Mouse (Mus musculus): ENCODE measurements around the gene Abhd12. TPM values are rescaled to one million over a fixed set of nuclear protein-coding genes. Genes with fewer than 3 reads are reported as not detected.

The Abhd12 gene
- polyA plus RNA-seq, 1 experiment from 2014 or later = 43.2 TPM

DNA sequence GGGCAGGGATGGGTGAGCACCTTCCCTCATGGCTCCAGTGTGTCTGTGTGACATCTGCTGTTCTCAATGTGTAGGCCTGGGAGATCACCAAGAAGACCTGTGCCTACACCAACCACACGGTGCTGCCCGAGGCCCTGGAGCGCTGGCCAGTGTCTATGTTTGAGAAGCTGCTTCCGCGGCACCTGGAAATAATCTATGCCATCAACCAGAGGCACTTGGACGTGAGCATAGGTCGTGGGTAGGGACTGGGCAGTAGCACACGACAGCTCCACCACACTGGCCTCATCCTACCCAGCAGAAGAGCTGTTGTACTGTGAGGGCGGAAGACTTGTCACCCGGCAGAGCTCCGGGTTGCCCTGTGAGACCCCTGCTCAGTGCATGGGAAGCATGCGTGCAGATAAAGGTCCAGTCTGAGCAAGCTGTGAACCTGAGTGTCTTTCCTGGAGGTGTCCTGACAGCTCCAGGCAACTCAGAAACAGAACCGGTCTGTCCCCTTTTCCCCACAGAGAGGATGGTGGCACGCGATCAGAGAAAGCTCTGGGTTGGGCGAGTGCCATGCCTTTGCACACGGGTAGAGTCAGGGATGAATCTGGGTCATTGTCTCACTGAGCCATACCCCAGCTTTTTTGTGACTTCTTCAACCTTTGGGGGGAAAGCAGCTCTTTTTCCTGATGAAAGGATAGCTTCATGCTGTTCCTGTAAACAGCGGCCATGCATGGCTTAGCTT is 87.7 kb downstream of the Abhd12 start:
- Histone ChIP-seq H3K27ac (ENCODE audit: low read length) (no peak overlapping the region), H3K4me2 (ENCODE audit: low read depth, low read length) (no peak overlapping the region), H3K36me3 (ENCODE audit: control insufficient read depth, insufficient read depth) (peaks cover 87% of the 10 kb centered on the region), H3K9ac (ENCODE audit: low read length) (no peak overlapping the region), H3K4me1 (ENCODE audit: control insufficient read depth, insufficient read depth, low read length) (no peaks in the 10 kb centered on the region), H3K27me3 (ENCODE audit: control insufficient read depth, insufficient read depth, low read length) (no peaks in the 10 kb centered on the region), H3K9me3 (replicated peaks; ENCODE audit: control insufficient read depth, low read length) (no peaks in the 10 kb centered on the region), H3K4me3 (ENCODE audit: low read length) (no peak overlapping the region)
- ATAC-seq (replicated peaks; ENCODE audit: extremely low read depth, insufficient read depth, low FRiP score) = no peak
- 87% methylated on average over 18 of the region's 18 CpGs for WGBS

DNA sequence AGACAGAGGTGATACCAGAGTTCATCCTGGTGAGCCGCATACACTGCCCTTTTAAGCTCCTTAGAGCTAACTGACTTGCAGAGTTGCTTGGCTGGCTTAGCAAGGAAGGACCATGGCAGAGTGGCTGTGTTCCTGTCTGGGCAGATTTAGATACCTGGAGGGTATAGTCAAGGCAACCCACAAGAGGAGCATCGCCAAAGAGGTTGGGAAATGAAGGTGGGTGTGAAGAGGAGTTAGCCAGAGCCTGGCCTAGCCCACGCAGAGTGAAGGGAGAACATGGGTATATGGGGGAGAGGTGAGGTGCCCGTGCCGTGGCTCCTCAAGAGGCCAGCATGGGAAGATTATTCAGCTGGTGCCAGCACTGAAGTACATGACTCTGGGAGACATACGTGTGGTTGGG is 91.7 kb downstream of the Abhd12 start:
- Histone ChIP-seq H3K4me2 (ENCODE audit: low read depth, low read length) (no peak overlapping the region), H3K36me3 (ENCODE audit: control insufficient read depth, insufficient read depth) (peaks cover 93% of the 10 kb centered on the region), H3K4me1 (ENCODE audit: control insufficient read depth, insufficient read depth, low read length) (no peaks in the 10 kb centered on the region), H3K9me3 (replicated peaks; ENCODE audit: control insufficient read depth, low read length) (no peaks in the 10 kb centered on the region), H3K27me3 (ENCODE audit: control insufficient read depth, insufficient read depth, low read length) (no peaks in the 10 kb centered on the region), H3K4me3 (ENCODE audit: low read length) (no peak overlapping the region), H3K9ac (ENCODE audit: low read length) (no peak overlapping the region), H3K27ac (ENCODE audit: low read length) (no peak overlapping the region)
- no peak for ATAC-seq (replicated peaks; ENCODE audit: extremely low read depth, insufficient read depth, low FRiP score)
- WGBS = 92% methylated on average over 6 of the region's 6 CpGs

DNA sequence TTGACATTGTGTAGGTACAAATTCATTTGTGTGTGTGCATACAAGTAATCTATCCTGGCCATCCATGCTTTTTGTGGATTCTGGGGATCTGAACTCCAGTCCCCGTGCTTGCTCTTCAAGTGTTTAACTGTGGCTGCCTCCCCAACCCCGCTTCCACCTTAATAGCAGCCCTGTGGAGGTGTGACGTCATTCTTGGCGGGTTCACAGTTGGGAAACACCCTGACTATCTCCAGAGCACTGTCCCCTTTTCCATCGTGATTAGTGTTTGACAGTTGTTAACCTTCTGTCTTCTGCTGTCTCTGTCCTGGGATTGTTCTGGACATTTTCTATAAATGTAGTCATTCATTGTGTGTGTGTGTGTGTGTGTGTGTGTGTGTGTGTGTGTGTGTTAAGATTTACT is 93.9 kb downstream of the Abhd12 start:
- Histone ChIP-seq H3K36me3 (ENCODE audit: control insufficient read depth, insufficient read depth) (peaks cover 89% of the 10 kb centered on the region), H3K9me3 (replicated peaks; ENCODE audit: control insufficient read depth, low read length) (no peaks in the 10 kb centered on the region), H3K4me1 (ENCODE audit: control insufficient read depth, insufficient read depth, low read length) (no peaks in the 10 kb centered on the region), H3K4me2 (ENCODE audit: low read depth, low read length) (no peak overlapping the region), H3K9ac (ENCODE audit: low read length) (no peak overlapping the region), H3K27ac (ENCODE audit: low read length) (no peak overlapping the region), H3K27me3 (ENCODE audit: control insufficient read depth, insufficient read depth, low read length) (no peaks in the 10 kb centered on the region), H3K4me3 (ENCODE audit: low read length) (no peak overlapping the region)
- ATAC-seq (replicated peaks; ENCODE audit: extremely low read depth, insufficient read depth, low FRiP score) = no peak
- WGBS = 57% methylated on average over 5 of the region's 5 CpGs

DNA sequence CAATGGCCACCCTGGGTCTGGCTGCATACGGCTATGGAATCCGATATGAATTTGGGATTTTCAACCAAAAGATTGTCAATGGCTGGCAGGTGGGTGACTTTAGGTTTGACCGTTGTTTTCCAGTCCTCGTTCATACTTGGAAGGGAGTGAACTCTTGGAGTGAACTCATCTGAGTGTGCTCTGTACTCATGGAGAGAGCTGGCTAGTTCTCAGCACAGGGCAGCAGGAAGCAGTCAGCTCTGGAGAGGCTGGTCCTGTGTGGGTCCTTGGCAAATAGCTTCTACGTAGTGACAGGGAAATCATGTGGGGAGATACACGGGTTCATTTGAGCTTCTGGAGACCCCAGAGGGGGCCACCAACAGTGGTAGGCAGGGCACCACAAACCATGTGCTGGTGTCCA is 95.7 kb downstream of the Abhd12 start:
- H3K9ac ChIP-seq (ENCODE audit: low read length) = no peak overlapping the region
- H3K4me3 ChIP-seq (ENCODE audit: low read length) = no peak overlapping the region
- no peak overlapping the region for H3K4me2 ChIP-seq (ENCODE audit: low read depth, low read length)
- ATAC-seq (replicated peaks; ENCODE audit: extremely low read depth, insufficient read depth, low FRiP score) = no peak
- H3K27me3 ChIP-seq (ENCODE audit: control insufficient read depth, insufficient read depth, low read length) = no peaks in the 10 kb centered on the region
- peaks cover 87% of the 10 kb centered on the region for H3K36me3 ChIP-seq (ENCODE audit: control insufficient read depth, insufficient read depth)
- no peaks in the 10 kb centered on the region for H3K9me3 ChIP-seq (replicated peaks; ENCODE audit: control insufficient read depth, low read length)
- 92% methylated on average over 6 of the region's 6 CpGs for WGBS
- H3K4me1 ChIP-seq (ENCODE audit: control insufficient read depth, insufficient read depth, low read length) = no peaks in the 10 kb centered on the region
- H3K27ac ChIP-seq (ENCODE audit: low read length) = no peak overlapping the region

DNA sequence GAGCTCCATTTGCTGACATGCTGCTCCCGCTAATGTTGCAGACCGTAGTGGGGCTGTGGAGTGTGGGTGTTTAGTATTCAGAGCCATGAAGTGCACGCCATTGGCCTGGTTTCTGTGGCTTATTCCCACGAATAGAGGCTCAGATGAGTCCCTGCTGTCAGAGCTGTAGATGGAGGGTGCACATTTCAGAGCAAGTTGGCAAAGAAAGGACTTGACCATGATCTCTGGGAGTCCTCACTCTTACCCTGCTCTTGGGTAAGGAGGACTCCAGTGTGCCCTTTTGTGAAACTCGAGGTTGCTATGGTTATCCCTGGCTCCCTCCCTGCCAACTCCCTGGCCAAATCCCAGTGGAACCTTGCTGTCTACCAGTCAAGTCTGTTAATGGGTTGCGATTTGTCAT is 96.2 kb downstream of the Abhd12 start:
- no peaks in the 10 kb centered on the region for H3K4me1 ChIP-seq (ENCODE audit: control insufficient read depth, insufficient read depth, low read length)
- no peak overlapping the region for H3K4me2 ChIP-seq (ENCODE audit: low read depth, low read length)
- 83% methylated on average over 6 of the region's 6 CpGs for WGBS
- H3K9ac ChIP-seq (ENCODE audit: low read length) = no peak overlapping the region
- no peak overlapping the region for H3K27ac ChIP-seq (ENCODE audit: low read length)
- H3K4me3 ChIP-seq (ENCODE audit: low read length) = no peak overlapping the region
- ATAC-seq (replicated peaks; ENCODE audit: extremely low read depth, insufficient read depth, low FRiP score) = no peak
- H3K9me3 ChIP-seq (replicated peaks; ENCODE audit: control insufficient read depth, low read length) = no peaks in the 10 kb centered on the region
- H3K27me3 ChIP-seq (ENCODE audit: control insufficient read depth, insufficient read depth, low read length) = no peaks in the 10 kb centered on the region
- H3K36me3 ChIP-seq (ENCODE audit: control insufficient read depth, insufficient read depth) = peaks cover 85% of the 10 kb centered on the region

DNA sequence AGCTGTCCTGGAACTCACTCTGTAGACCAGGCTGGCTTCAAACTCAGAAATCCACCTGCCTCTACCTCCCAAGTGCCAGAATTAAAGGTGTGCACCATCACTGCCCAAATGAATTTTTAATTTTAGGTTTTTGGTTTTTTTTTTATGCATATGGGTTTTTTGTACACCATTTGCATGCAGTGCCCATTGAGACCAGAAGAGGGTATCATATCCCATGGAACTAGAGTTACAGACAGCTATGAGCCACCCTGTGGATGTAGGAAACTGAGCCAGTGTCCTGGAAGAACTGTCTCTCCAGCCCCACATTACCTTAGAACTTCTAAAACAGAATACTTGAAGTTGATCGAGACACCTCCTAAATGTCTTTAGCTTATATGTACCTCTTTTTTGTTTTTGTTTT is 101.5 kb downstream of the Abhd12 start:
- Histone ChIP-seq H3K9ac (ENCODE audit: low read length) (no peak overlapping the region), H3K27ac (ENCODE audit: low read length) (no peak overlapping the region), H3K4me3 (ENCODE audit: low read length) (no peak overlapping the region), H3K27me3 (ENCODE audit: control insufficient read depth, insufficient read depth, low read length) (no peaks in the 10 kb centered on the region), H3K4me1 (ENCODE audit: control insufficient read depth, insufficient read depth, low read length) (peaks cover 7% of the 10 kb centered on the region), H3K4me2 (ENCODE audit: low read depth, low read length) (no peak overlapping the region), H3K9me3 (replicated peaks; ENCODE audit: control insufficient read depth, low read length) (no peaks in the 10 kb centered on the region), H3K36me3 (ENCODE audit: control insufficient read depth, insufficient read depth) (peaks cover 60% of the 10 kb centered on the region)
- no peak for ATAC-seq (replicated peaks; ENCODE audit: extremely low read depth, insufficient read depth, low FRiP score)
- 90% methylated on average over 1 of the region's 1 CpGs for WGBS

DNA sequence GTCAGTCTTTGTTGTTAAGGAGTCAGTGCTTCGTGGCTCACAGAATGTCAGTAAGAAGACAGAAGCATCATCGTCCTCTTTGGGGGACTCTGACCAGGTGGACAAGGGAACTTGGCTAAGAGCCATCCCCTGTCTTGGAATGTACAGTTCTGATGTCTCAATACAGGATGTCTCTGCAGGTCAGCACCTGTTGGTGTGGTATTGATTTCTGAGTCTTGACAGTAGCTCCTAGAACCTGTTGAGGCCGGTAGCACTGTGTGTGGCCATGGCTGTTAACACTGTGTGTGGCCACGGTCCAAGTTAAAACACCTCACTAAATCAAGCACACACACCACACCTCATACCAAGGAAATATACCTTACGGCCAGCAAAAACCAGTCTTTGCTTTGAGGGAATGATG is 103.9 kb downstream of the Abhd12 start:
- no peak overlapping the region for H3K27ac ChIP-seq (ENCODE audit: low read length)
- ATAC-seq (replicated peaks; ENCODE audit: extremely low read depth, insufficient read depth, low FRiP score) = no peak
- WGBS = 91% methylated on average over 5 of the region's 5 CpGs

DNA sequence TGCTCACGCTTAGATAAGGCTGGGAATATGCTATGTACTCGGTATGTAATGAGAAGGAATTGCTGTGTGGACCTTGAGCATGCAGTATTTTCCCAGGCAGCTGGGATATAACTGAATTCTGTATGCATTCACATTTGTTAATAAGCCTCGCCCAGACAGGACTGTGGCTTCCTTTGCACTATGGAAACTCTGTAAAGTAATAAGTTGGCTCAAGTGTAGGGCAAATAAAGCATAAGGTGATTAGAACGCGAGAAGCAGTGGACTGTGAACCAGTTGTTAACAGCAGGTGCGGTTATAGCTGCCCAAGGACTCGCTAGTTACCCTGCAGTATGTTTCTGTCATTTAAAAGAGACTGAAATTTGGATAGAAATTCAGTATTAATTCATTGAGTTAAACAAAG is 106.5 kb downstream of the Abhd12 start:
- peaks cover 10% of the 10 kb centered on the region for H3K4me1 ChIP-seq (ENCODE audit: control insufficient read depth, insufficient read depth, low read length)
- no peaks in the 10 kb centered on the region for H3K9me3 ChIP-seq (replicated peaks; ENCODE audit: control insufficient read depth, low read length)
- H3K9ac ChIP-seq (ENCODE audit: low read length) = no peak overlapping the region
- H3K36me3 ChIP-seq (ENCODE audit: control insufficient read depth, insufficient read depth) = peaks cover 60% of the 10 kb centered on the region
- ATAC-seq (replicated peaks; ENCODE audit: extremely low read depth, insufficient read depth, low FRiP score) = no peak
- WGBS = 64% methylated on average over 7 of the region's 7 CpGs
- H3K4me2 ChIP-seq (ENCODE audit: low read depth, low read length) = peak overlapping the region; percentile 20; the same call in 1 of the 2 replicates
- H3K27ac ChIP-seq (ENCODE audit: low read length) = 0 out of 2 replicates have a peak overlapping the region, but pooled peaks have one; percentile 25
- H3K4me3 ChIP-seq (ENCODE audit: low read length) = no peak overlapping the region
- no peaks in the 10 kb centered on the region for H3K27me3 ChIP-seq (ENCODE audit: control insufficient read depth, insufficient read depth, low read length)

More for the DNA sequence above, 103.9 kb downstream of the Abhd12 start:
- no peaks in the 10 kb centered on the region for H3K9me3 ChIP-seq (replicated peaks; ENCODE audit: control insufficient read depth, low read length)
- H3K36me3 ChIP-seq (ENCODE audit: control insufficient read depth, insufficient read depth) = peaks cover 57% of the 10 kb centered on the region
- H3K4me1 ChIP-seq (ENCODE audit: control insufficient read depth, insufficient read depth, low read length) = peaks cover 10% of the 10 kb centered on the region
- no peak overlapping the region for H3K4me3 ChIP-seq (ENCODE audit: low read length)
- no peaks in the 10 kb centered on the region for H3K27me3 ChIP-seq (ENCODE audit: control insufficient read depth, insufficient read depth, low read length)
- H3K9ac ChIP-seq (ENCODE audit: low read length) = no peak overlapping the region
- no peak overlapping the region for H3K4me2 ChIP-seq (ENCODE audit: low read depth, low read length)

DNA sequence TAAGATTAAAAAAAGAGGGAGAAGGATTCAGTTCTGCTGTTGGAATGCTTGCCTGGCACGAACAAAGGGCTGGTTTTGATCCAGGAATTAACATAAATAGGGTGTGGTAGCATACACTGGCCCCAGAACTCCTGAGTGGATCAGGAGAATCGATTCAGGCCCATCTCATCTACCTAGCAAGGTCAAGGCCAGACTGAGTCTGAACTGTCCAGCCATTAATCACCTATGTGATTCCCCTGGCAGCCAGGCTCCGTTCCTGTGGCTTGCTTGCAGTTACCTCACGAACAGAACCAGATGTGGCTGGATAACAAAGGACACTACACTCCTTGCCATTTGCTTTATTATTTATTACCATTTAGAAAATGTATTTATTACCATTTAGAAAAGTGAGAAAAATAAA is 111.2 kb downstream of the Abhd12 start:
- peaks cover 56% of the 10 kb centered on the region for H3K36me3 ChIP-seq (ENCODE audit: control insufficient read depth, insufficient read depth)
- H3K4me2 ChIP-seq (ENCODE audit: low read depth, low read length) = no peak overlapping the region
- no peak overlapping the region for H3K9ac ChIP-seq (ENCODE audit: low read length)
- no peaks in the 10 kb centered on the region for H3K27me3 ChIP-seq (ENCODE audit: control insufficient read depth, insufficient read depth, low read length)
- no peak overlapping the region for H3K27ac ChIP-seq (ENCODE audit: low read length)
- WGBS = 77% methylated on average over 4 of the region's 4 CpGs
- no peak for ATAC-seq (replicated peaks; ENCODE audit: extremely low read depth, insufficient read depth, low FRiP score)
- peaks cover 18% of the 10 kb centered on the region for H3K4me1 ChIP-seq (ENCODE audit: control insufficient read depth, insufficient read depth, low read length)
- no peaks in the 10 kb centered on the region for H3K9me3 ChIP-seq (replicated peaks; ENCODE audit: control insufficient read depth, low read length)
- H3K4me3 ChIP-seq (ENCODE audit: low read length) = no peak overlapping the region
